Mouse (Mus musculus) left cerebral cortex, adult 2 months (tissue): ENCODE measurements at regions not wholly inside any gene's neighbourhood (a gene's known extent, or its start where the extent isn't known, plus 50 kb on each side); places are given as distances from the start of the nearest gene placed in this dataset.

Experiments used
- DNase-seq, 2 experiments: peaks; one replicate each; pipeline ENCODE4 v3.0.0; 2021 to 2022; ENCODE audit warnings: low spot score in 2 of 2, mixed read lengths in 1 of 2; ENCODE audit errors: extremely low spot score in 1 of 2
- H3K27ac ChIP-seq: fragments of 200-600 bp; 2 replicates; pipeline ENCODE4 v1.8.1; 2022
- H3K4me3 ChIP-seq: fragments of 200-600 bp; 2 replicates; pipeline ENCODE4 v1.8.1; 2022
- CTCF ChIP-seq: fragments of 200-600 bp; IDR thresholded peaks from 2 replicates; pipeline ENCODE4 v1.8.1; 2022; ENCODE audit warnings: antibody characterized with exemption, mild to moderate bottlenecking, moderate library complexity
- intact Hi-C: fragments of 180-260 bp; cut with DNase I; formaldehyde crosslinking; loops from one replicate; pipeline ENCODE4 v1.15.1; 2025

GRCm38 (mm10) chr2:159852959-159853358 is 481.0 kb downstream of the Gm826 start:
- no peak for DNase-seq
- intact Hi-C loops, result no loop called here
- H3K4me3 ChIP-seq, result no peak overlapping the region
- no peak overlapping the region for H3K27ac ChIP-seq
- TF ChIP-seq CTCF, result no peak

- TF ChIP-seq CTCF, result no peak
- DNase-seq, result no peak
Observed at GRCm38 (mm10) chr2:159832488-159833113, 501.4 kb downstream of the Gm826 start.

GRCm38 (mm10) chr2:159826417-159826816 is 507.5 kb downstream of the Gm826 start:
- no peak for DNase-seq
- H3K27ac ChIP-seq, result no peak overlapping the region
- H3K4me3 ChIP-seq, result no peak overlapping the region
- intact Hi-C loops, result no loop called here
- TF ChIP-seq CTCF, result no peak

More at GRCm38 (mm10) chr2:159832488-159833113, 501.4 kb downstream of the Gm826 start:
- intact Hi-C loops, result no loop called here
- H3K4me3 ChIP-seq, result no peak overlapping the region
- H3K27ac ChIP-seq, result no peak overlapping the region

- Histone ChIP-seq H3K27ac (no peak overlapping the region), H3K4me3 (no peak overlapping the region)
- TF ChIP-seq CTCF, result no peak
- DNase-seq, result no peak
- intact Hi-C loops, result no loop called here
Observed at GRCm38 (mm10) chr2:159818556-159818955, 515.4 kb downstream of the Gm826 start.

GRCm38 (mm10) chr2:159816344-159816743 is 517.6 kb downstream of the Gm826 start:
- intact Hi-C loops, result no loop called here
- no peak for DNase-seq
- no peak for TF ChIP-seq CTCF
- H3K4me3 ChIP-seq, result no peak overlapping the region
- no peak overlapping the region for H3K27ac ChIP-seq
